Mouse (Mus musculus) layer of hippocampus, postnatal 14 days (tissue): ENCODE measurements around the gene Sema4d. TPM values are rescaled to one million over a fixed set of nuclear protein-coding genes. Genes with fewer than 3 reads are reported as not detected.

ENCODE experiments used
- DNase-seq, 2 experiments: peaks; one replicate each; pipeline ENCODE4 v3.0.0; 2021 to 2022; ENCODE audit warnings: low spot score in 2 of 2, mixed read lengths in 1 of 2
- total RNA-seq, 2 experiments: library from RNA; stranded (reverse); gene quantifications; 2 replicates each; pipeline ENCODE4 v1.2.3; 2021

Gene Sema4d
- total RNA-seq, 2 experiments from 2014 or later, result 154 to 165 TPM

DNA sequence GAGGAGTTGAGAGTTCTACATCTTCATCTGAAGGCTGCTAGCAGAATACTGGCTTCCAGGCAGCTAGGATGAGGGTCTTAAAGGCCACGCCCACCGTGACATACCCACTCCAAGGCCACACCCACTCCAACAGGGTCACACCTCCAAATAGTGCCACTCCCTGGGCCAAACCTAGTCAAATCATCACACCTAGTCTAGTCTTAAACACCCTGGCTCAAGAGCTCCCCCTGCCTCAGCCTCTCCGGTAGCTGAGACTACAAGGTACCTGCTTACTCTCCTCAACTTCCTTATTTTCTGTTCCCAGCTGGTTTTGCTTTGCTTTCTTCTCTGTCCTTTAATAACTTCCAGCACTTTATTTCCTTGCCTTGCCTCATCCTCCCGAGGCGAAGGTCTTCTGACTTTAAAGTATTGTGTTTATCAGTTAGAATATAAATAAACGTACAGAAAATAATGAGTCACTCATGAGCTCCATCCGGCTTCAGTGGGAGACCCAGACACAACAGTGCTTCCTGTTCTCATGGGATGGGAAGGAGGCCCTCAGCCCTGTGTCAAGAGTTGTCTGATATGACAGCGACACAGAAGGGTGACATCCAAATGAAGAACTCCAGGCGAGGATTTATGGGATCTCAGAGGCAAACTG, 22.4 kb upstream of the Sema4d start:
- DNase-seq, result no peak

DNA sequence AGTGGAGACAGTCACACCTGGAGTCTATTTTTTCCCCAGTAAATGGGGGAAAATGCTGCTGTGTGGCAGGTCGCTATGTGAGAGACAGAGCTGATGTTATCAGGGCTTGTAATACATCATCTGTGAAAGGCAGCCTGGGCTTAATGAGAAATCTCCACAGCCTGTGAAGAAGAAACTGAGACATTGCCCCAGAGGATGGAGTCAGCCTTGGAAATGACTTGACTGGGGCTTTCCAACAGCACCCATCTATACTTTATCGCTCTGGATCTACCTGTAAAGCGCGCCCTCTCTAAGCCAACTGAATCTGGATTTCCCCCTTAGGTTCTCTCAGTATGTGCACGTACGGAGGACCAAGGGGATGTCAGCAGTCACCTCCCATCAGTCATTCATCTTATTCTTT, 21.1 kb upstream of the Sema4d start:
- no peak for DNase-seq

DNA sequence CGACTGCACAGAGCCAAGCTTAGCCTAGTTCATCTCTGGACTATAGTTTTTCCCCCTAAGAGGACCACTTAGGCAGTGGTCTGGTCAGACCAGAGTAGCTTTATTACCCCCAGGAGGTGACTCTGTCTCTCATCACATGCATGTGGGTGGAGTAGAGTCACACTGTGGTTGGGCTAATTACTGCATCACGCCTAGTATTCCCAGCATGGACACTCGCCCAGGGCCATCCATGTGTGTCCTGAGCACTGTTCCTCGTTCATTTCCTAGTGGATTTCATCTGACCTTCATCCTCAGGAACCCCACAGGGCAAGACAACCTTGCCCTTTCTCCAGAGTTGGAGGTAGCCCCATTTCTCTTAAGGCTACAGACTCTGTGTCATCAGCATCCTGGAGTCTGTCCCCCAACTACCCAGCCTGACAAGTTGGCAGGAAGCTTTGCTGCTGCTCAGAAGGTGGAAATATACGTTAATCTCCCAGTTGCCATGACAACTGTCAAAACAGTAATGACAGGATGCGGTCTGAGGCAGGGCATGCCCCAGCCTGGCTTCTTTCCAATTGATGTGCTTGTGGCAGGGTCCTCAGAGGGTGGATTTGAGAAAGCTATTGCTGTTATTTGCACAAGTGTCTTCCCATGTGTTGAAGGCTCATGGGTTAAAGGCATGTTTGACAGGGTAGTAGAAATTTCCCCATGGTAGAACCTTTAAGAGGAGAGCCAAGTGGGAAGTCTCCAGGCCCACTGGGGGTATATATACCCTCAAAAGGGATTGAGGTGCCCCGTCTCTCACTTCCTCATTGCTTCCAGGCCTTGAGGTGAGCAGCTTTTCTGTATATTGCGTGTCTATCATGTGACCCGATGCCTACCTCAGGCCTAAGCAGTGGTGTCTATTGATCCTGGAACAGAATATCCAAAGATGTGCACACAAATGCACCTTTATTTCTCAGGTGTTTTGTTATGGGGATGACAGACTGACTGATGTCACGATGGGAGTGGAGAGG, 20.4 kb upstream of the Sema4d start:
- no peak for DNase-seq

DNA sequence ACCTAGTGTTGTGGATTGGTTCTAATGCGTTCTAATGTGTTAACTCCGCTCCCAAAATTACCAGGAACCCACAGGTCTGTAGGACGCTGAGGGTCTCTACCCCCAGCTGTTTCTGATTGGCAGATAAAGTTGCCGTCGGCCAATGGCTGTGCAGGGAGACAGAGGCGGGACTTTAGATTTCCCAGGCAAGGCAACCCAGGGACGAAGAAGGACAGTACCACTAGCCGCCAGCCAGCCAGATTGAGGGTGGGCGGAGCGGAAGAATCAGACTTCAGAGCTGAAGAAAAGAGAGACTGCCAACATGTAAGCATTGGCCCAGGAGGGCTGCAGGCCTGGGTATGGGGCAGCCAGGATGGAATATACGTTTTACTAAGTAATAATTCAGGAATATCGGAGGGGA, 14.6 kb upstream of the Sema4d start:
- DNase-seq, result no peak

DNA sequence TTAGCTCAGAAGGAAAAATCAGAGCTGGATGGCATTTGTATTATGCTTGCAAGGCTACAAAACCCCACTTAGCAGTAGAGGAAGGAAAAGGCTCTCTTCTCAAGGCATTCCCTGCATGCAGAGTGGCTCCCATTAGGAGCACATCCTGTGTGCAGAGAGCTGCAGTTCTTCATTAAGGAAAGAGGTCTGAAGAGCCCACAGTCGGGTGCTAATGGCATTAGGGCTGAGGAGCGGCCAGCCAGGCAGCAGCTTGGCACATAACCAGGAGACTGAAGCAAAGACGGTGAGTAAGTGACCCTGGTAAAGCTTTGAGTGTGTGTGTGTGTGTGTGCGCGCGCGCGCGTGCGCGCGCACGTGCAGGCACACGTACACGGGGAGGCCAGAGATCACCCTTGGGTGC, 12.7 kb upstream of the Sema4d start:
- peak; percentile 26 to 28 for DNase-seq

DNA sequence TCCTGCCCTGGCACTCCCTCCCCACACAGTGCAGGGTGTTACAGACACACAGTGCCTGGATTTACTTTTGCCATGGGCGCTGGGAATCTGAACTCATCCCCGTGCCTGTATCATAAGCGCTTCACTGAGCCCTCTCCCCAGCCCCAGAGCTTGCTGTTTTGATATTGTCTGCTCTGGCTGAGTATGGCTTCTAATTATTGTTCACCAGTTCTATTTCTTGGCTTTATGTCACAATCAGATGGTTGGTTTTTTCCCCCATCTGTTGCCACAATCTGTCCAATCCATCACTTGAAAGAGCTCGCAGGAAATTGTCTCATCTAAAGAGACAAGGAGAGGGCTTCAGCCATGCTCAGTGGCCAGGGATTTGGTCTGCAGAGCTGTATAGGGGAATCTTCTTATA, 12.1 kb upstream of the Sema4d start:
- peak; percentile 50 to 86 for DNase-seq

DNA sequence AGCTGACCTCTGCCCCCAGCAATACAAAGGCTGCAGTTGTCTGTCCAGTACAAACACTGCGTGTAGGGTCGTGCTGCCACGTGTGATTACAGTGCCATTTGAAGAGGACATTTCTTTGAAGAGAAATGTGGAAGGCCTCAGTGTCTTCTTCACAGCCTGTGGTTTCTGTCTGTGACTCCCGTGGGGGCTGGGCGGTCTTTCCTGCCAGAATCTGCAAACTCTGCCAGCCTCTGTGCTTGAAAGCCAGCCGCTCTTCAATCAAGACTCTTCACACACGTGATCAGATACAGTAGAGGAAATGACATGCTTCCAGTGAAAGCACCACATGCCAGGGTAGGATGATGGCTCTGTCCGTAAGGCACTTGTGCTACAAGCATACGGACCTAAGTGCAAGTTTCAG, 7.4 kb upstream of the Sema4d start:
- peak; percentile 36 to 57 for DNase-seq

DNA sequence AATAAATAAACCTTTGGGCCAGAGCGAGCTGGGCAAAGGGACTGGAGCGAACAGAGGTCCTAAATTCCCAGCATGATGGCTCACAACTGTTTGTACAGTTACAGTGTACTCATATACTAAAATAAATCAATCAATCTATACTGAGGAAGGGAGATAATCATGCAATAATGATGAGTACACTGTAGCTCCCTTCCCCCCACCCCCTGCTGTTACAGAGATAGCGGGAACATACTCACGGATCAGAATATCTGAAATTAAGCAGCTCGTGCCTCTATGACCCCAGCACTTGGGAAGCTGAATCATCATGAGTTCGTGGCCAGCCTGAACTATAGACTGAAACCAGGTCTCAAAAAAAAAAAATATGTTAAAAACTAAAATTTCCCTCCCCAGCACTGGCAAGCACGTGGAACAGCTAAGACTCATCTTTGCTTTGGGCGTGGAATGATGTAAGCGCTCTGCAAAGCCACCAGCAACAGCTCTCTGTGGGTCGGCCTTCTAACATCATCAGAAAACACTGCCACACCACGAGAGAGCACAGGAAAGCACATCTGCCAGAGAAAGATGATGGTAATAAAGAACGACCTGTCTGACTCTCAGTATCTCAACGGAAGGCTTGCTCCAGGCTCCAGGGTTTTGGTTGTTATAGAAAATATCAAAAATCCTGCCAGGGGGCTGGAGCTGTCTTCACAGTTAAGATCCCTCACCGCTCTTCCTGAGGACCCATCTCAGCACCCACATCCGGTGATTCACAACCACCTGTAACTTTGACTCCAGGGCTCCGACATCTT, 6.4 kb upstream of the Sema4d start:
- no peak for DNase-seq

DNA sequence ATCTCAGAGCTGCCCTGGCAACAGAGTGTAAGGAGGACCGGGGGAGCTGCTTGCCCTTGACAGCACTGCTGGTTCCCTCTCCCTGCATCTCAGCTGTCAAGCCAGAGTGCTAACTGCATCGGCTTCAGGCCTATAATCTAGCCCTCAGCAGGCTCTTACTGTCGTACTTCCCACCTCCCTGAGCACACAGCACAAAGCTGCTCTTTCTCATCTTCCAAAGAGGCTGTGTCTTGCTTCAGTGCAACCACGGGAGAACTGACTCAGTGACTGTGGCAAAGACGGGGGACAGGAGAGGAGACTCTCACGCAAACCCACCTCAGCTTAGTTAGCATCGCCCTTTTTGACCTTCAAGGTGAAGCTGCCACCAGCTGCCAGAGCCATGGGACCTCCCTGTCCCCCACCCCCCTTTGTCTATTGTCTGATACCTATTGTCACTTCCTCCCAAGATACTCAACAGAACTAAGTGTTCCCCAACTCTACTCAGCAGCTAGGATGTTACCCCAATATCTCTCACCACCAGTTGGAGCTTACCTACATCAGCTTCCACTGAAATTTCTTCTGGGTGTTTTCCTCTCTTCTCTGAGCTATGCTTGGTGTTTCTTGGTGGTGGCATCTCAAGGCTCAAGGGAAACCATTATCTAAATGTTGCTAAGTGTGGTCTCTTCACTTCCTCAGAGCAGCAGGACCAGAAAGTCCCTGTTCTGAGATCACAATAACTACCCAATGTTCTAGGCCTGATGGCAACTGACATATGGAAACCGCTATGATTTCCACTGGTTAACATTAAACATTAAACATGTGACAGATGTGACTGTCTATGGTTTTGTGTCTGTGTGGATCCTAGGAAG, 4.6 kb upstream of the Sema4d start:
- no peak for DNase-seq

DNA sequence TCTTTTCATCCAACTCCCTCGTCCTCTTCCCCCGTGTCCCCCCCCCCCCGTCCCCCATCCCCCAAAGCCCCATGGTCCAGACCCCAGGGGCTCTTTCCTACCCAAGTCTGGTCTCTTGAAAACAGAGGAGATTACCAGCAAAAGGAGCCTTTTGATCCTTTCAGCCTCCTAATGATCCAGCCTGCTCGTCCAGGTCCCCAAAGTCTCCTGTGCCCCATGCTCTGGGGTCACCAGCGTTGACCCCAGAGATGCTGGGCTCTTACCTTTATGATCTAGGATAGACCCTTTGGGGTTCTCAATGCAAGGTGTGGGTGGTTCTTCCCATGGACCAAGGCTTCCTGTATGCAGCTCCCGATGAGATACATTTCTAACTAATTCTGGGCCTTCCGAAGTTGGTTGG, 401 bp upstream of the Sema4d start:
- no peak for DNase-seq

DNA sequence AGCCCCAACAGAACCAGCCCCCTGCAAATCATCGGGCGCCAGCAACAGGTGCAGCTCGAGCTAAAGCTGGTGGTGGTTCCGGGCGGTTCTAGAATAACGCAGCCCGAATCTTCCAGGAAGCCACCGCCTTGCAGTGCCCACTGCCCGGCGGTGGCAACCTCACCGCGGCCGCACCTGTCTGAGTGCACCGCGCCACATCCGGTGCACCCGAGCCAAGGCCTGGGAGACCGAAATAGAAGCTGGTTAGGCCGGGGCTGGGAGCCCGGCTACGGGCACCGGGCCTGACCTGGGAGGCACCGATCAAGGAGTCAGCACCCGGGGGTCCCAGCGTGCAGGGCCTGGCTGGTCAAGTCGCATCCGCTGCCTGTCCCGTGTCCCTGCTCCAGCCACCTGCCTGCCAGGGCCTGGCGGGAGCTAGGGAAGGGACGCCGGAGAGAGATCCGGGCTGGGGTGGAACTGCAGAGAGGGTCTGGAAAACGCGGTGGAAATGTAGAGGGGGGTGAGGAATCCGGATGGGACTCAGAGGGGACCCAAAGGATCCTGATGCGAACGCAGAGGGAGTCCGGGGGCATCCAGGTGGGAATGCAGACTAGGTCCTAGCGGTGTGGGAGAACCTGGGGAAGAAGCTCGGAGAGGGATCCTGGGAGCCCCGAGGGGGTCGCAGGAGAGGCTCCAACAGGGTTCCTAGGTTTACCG, 670 bp downstream of the Sema4d start:
- no peak for DNase-seq

DNA sequence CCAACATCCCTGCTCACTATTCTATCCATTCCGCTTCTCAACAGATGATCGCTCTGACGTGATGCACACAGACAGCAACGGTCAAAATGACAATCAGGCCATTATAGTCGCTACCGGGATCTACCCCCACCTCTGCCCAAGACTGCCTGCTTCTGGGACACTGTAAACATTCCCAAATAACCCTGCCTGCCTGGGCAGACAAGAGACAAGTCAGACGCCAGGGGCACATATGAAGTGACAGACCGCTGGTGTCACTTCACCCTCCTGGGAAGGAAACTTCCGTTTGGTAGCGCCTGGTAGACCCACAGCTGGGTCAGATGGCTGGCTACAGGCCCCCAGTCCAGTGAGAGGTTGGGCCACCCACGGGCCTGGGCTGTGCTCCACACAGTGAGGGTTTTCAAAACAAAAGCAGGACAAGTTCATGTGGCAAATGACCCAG, 1.4 kb downstream of the Sema4d start:
- no peak for DNase-seq

DNA sequence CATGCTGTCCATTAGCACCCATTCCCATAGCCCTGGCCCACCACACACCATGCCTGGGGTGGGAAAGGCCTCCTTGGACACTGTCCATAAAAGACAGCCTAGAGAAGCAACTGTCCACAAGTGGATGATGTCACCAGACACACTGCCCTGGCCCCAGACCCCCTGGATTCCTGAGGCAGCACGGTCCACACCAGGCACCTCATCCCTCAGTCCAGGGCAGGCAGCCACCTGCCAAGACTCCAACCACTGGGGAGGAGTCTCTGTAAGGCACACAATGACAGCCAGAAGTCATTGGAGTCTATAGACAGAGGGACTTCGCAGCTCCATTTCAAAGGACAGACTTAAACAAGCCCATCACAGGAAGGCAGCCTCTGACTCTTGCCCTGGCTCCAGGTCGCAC, 1.9 kb downstream of the Sema4d start:
- no peak for DNase-seq

DNA sequence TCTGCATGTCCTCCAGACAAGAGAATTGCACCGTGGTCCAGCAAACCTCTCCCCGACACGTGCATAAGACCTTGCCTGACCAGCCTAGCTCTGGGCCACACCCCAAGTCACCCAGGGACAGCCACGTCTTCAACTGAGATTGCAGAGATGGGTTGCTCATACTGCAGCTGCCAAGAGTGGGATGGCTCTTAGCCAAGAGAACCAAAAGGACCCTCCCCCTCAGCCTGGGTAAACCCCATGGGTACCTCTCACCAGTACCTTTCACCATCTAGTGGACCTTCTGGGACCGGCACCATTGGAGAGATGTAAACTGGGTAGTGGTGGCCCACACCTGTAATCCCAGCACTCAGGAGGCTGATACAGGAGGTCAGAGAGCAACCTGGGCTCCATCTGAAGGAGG, 2.8 kb downstream of the Sema4d start:
- DNase-seq, result no peak

DNA sequence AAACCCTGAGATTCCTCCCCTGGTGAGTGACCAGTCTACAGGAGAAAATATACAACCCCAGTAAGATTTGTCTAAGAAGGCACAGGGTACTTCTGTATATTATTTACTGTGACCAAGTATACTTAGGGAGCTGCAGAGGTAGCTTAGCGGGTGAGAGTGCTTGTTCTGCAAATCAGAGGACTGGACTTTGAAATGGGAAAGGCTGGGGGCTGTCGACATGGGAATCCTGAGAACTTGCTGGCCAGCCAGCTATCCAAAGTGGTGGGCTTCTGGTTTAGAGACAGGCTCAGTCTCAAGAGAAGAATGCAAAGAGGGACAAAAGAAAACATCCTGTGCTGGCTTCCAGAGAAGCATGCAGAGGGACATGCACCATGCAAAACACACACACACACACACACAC, 5.7 kb downstream of the Sema4d start:
- DNase-seq, result no peak

DNA sequence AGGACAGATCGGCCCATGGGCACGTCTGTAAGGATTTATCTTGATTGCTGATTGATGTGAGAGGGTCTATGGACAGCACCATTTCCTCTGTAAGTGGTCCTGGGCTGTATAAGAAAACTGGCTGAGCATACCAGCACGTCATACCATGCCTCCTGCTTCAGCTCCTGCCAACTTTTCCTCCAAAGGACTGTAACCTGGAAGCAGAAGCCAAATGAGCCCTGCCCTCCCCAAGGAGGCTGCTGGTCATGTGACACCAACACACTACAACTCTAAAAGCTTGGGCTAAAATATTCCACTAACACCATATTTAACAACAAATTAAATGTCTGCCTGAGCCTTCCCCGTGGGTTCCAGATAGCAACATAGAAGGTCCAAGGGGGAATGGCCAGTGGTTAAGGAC, 6.9 kb downstream of the Sema4d start:
- no peak for DNase-seq

DNA sequence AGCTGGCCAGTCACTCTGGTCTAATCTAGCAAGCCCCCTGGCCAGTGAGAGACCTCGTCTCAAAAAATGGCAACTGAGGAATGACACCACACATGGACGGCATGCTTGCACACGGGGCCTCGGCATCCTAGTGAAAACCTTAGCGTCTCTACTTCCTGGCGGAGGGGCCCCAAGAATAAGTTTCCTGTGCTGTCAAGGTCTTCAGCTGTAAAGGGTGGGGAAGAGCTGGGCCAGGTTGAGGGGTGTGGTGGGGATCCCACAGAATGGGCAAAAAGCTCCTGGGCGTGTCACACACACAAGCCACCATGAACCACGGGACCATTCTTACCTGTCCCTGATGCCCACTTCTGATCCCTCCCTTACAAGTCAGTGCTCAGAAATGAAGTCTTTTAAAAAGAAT, 9.1 kb downstream of the Sema4d start:
- no peak for DNase-seq

DNA sequence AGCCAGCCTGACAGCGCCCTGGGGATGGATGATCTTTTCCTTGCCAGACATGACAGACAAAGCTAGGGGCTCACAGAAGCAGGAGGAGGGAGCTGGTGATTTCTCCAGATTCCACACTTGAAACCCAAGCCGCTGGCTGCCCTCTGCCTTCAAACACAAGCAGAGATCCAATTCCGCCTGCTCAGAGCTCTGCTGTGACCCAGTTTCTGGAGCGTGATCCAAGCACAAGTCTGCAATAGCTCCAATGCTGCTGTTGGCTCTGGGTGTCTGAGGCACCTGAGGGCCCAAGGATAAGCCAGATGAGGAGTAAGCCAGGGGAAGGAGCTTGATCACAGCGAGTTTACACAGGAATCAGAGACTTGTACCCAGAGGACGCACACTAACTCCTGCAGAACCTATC, 9.7 kb downstream of the Sema4d start:
- DNase-seq, result no peak

DNA sequence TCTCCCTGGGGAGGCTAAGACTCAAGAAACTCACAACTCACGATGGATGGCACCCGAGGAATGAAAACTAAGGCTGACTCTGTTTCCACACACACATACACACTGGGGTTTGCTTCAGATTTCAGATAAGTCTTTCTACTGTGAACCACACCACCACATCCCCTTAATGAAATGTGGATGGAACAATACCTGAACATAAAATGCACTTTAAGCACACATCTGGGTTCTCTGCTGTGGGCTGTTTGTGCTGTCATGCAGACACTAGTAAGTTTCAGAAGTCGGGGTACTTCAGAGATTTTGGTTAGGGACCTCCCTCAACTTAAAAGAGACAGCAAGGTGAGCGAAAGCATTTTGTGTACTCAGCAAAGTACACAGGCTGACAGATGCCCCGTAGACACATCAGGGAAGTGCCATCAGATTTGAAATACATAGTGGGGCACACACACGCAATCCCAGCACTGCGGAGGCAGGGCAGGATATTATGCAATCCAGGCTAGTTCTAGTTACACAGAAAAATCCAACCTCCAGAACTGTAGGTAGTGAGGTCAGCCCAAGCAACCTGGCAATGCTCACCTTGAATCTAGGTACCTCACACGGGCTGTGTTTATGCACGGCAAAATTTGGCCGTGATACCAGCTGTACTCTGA, 12.9 kb downstream of the Sema4d start:
- DNase-seq, result no peak
